Mouse (Mus musculus): ENCODE results near the gene Tnip2.

The Tnip2 gene

DNA sequence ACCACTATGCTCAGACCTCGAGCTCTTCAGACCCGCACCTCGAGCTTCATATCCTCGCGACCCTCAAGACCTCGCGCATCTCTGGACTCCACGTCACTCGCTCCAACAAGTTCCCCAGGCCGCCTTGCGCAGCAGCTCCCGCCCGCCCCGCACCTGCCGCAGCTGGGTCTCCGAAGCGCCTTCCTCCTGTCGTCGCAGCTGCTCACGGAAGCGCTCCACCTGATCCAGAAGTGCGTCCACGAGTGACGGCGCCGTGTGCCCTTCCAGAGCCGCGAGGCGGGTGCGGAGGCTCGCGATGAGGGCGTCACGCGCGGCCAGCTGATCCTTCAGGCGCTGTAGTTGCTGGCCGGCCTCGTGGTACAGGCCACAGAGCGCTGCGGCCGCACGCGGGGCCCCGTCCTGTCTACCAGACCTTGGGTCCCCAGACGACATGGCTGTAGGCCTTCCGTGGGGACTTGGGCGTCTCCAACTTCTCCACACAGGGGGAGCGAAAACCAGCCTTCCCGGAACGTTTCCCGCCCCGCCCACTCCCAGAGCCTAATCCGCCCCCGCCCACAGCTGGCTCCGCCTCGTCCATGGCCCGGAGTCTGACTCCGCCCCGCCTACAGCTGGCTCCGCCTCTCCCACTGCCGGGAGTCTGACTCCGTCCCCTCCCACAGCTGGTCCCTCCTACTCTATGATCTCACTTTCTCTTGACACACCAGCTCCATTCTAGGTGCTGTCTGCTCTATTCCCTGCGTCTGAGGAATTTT, at the start of gene Tnip2:
TSS of gene Tnip2 (minus strand) at position 526 of the 752 bp plus-strand sequence.
- ATAC-seq (ENCODE audit: low TSS enrichment) = peak; percentile 95

- ATAC-seq (ENCODE audit: low TSS enrichment) = no peak
Observed at GRCm38 (mm10) chr5:34551821-34552220, 38.0 kb upstream of the Tnip2 start.

- ATAC-seq (ENCODE audit: low TSS enrichment) = no peak
Observed at GRCm38 (mm10) chr5:34550251-34550650, 36.5 kb upstream of the Tnip2 start.

GRCm38 (mm10) chr5:34549483-34550221, 35.9 kb upstream of the Tnip2 start:
- peak; percentile 31; the same call in 1 of the 2 replicates for ATAC-seq (ENCODE audit: low TSS enrichment)

GRCm38 (mm10) chr5:34549135-34549482, 35.3 kb upstream of the Tnip2 start:
- no peak for ATAC-seq (ENCODE audit: low TSS enrichment)

DNA sequence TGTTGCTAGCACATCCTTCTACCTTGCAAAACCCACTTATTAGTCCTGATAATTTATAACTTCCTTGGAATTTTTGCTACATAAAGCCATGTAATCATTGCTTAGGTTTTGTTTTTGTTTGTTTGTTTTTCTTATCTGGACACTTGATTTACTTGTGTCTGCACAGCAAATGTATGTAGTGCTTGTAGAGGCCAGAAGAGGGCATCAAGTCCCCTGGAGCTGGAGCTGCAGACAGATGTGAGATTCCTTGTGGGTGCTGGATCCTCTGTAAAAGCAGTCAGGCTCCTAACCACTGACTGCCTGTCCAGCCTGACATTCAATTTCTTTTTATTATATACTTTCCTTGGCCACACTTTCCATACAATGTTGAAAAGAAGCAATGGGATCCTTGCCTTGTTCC, 33.6 kb upstream of the Tnip2 start:
- no peak for ATAC-seq (ENCODE audit: low TSS enrichment)

DNA sequence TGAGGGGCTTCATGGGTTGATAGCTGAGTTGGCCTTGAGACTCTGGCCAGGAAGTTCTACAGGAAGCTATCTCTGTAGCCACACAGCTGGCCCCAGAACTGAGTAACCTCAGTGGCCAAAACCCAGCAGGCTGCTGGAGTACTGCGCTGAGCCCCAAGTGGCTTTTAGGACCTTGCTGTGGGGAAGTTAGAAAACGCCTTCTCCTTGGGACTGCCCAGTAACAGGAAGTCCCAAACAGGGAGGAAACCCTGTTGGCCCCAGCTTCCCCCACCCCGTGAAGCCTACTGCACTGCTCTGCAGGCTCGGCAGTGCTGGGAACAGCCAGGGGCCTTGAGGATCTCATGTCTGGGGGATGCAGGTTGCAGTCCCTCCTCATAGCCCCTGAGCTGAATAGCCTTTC, 29.3 kb upstream of the Tnip2 start:
- ATAC-seq (ENCODE audit: low TSS enrichment) = no peak

DNA sequence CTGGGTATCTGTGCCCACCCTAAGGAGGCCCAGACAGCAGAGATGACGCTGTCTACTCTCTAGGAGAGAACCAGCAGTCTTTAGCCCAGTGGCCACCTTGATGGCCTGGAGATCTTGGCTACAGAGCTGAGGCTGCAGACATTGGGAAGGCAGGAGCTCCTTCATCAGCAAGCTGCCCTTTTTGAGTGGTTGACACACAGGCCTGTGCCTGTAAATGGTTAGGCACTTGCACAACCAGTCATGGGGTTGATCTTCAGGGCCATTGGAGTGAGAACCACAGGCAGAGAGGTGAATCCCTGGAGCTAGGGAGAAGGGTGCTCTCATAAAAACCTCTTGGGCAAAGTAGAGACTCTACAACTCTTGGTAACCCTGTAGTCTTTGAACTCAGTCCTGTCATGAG, 28.4 kb upstream of the Tnip2 start:
- ATAC-seq (ENCODE audit: low TSS enrichment) = no peak

- no peak for ATAC-seq (ENCODE audit: low TSS enrichment)
Observed at GRCm38 (mm10) chr5:34539121-34539520, 25.3 kb upstream of the Tnip2 start.

DNA sequence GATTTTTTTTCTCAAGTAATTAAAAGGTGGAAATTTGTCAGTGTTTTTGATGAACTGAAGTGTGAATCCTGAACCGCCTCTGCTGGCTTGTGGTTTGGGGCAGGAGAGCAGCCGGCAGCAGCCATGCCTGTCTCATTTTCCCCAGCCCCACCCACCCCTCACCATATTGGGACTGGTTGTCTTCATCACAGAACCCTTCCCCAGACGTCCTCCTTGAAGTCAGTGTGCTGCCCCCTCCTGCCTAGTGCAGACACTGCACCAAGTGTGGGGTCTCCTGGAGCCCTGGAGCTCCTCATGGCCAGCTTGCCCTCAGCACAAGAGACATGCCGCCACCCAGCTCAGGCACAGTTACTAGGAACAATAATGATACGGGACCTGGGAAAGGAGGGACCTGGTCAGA, 24.7 kb upstream of the Tnip2 start:
- no peak for ATAC-seq (ENCODE audit: low TSS enrichment)

GRCm38 (mm10) chr5:34538079-34538478, 24.3 kb upstream of the Tnip2 start:
- no peak for ATAC-seq (ENCODE audit: low TSS enrichment)

GRCm38 (mm10) chr5:34535831-34536230, 22.0 kb upstream of the Tnip2 start:
- no peak for ATAC-seq (ENCODE audit: low TSS enrichment)

DNA sequence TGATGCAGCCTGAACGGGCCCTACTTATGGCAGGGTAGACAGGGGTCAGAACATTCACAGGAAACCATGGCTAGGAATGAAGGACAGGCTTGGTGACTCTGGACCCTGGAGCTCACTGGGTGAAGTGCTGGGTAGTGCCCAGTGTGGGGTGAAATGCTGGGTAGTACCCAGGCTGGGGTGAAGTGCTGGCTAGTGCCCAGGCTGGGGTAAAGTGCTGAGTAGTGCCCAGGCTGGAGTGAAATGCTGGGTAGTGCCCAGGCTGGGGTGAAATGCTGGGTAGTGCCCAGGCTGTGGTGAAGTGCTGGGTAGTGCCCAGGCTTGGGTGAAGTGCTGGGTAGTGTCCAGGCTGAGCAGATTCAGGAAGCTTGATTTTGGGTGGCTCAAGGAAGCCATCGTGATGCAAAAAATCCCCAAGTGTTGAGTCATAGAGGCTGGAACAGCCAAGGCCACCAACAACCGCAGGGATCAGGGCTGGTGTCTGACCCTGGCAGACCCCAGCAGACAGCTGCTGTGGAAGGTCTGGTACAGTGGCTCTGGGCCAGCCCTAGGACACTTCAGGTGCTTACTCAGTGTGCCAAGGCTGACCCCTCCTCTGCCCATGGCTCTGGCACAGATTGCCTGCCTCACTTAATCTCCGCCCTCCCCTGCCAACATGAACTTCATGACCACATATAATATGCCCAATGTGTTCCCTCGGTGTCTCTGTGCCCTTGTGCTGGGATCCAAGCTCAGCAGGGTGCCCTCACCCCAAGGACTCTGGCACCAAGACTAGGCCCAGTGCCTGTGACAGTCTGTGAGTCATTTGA, 21.2 kb upstream of the Tnip2 start:
- no peak for ATAC-seq (ENCODE audit: low TSS enrichment)

GRCm38 (mm10) chr5:34533820-34534219, 20.0 kb upstream of the Tnip2 start:
- ATAC-seq (ENCODE audit: low TSS enrichment) = peak; percentile 53; the same call in 1 of the 2 replicates

DNA sequence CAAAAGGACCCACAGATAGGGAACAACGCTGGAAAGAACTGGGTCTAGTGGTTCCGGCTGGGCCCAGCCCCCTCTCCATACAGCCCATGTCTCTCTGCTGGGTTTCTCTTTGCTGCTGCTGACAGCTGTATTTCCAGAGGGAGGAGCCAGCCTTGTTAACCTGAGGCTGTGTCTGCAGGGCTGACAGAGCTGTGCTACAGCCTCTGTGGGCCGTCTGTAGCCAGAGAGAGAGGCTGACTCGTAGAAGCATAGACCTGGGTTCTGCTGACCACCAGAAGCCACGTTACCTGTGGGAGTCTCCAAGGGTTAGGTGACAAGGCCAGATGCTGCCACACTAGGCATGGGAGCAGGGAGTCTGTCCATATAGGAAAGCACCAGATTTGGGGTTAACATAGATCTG, 19.3 kb upstream of the Tnip2 start:
- no peak for ATAC-seq (ENCODE audit: low TSS enrichment)

GRCm38 (mm10) chr5:34530687-34531086, 16.9 kb upstream of the Tnip2 start:
- no peak for ATAC-seq (ENCODE audit: low TSS enrichment)

- no peak for ATAC-seq (ENCODE audit: low TSS enrichment)
Observed at GRCm38 (mm10) chr5:34530116-34530515, 16.3 kb upstream of the Tnip2 start.

GRCm38 (mm10) chr5:34528724-34529123, 14.9 kb upstream of the Tnip2 start:
- ATAC-seq (ENCODE audit: low TSS enrichment) = 0 out of 2 replicates have a peak, but pooled peaks have one; percentile 11

- ATAC-seq (ENCODE audit: low TSS enrichment) = no peak
Observed at GRCm38 (mm10) chr5:34527352-34527751, 13.6 kb upstream of the Tnip2 start.

- ATAC-seq (ENCODE audit: low TSS enrichment) = no peak
Observed at GRCm38 (mm10) chr5:34526477-34526775, 12.6 kb upstream of the Tnip2 start.

GRCm38 (mm10) chr5:34525663-34526476, 12.1 kb upstream of the Tnip2 start, which contains the start of gene Sh3bp2:
TSS of gene Sh3bp2 (plus strand) at chr5:34525838.
- ATAC-seq (ENCODE audit: low TSS enrichment) = peak; percentile 72

- no peak for ATAC-seq (ENCODE audit: low TSS enrichment)
Observed at GRCm38 (mm10) chr5:34524511-34524910, 10.7 kb upstream of the Tnip2 start.

All from frontal cortex, adult (tissue).